Mouse (Mus musculus): Measurements from ENCODE around the gene Sema3d. TPM values are rescaled to one million over a fixed set of nuclear protein-coding genes. Genes with fewer than 3 reads are reported as not detected.

Gene Sema3d
- total RNA-seq, 2 experiments from 2014 or later = 10.3 to 12.1 TPM

DNA sequence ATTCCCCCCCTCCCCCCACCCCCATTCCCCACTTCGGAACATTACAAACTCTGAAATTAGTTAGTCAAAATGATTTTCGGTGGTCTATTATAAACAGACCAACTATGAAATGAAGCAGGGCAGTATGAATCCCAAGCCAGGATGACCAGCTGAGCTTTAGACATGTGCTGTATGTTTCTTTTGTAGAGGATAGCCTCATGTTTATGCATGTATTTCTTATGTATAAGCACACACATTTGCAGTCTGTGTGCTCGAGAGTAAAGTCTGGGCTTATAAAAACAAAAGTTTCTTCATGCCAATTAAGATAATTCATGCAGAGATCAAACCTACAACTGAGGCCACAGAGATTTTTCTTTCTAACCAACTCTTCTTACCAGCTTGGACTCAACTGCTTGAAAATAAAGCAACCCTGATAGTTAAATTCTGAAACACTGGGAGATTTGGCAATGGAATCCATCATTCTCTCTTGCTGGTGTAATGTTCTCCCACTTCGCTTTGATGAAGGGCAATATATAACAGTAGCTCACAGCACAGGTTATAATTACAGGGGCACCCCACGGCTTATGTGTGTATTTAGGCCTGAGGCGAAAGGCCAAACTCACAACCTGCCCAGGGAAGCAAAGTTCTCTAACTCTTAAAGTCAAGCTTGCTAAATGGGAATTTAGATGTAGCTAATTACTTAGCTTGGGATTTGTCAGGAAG lies 115.2 kb downstream of the Sema3d start:
- intact Hi-C loops (cut with DNase I) = loop anchor here (2.0 kb wide), 1 partner anchor 14 kb away; no protein-coding TSS in a partner anchor

DNA sequence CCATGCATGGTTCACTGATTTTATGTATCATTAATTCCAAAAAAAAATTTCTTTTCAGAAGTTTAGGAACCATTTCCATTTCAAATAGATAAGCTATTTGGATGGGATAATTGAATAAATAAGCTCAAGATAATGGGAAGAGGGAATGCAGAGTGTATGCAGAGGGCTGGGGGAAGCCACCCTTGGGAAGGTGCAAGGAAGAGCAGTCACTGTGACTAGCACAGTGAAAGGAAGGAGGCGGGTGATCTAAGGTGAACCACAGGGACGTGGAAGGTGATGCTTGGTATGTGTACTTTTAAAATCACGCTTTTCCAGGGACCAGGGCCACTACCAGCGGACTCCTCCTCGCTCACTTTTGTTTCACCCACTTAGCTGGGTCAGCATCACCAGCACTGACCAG lies 115.9 kb downstream of the Sema3d start:
- intact Hi-C loops (cut with DNase I) = loop anchor here (2.0 kb wide), 1 partner anchor 14 kb away; no protein-coding TSS in a partner anchor

More for the DNA sequence above, 115.2 kb downstream of the Sema3d start:
- DNase-seq = no peak

GRCm38 (mm10) chr5:12499791-12500504 lies 116.8 kb downstream of the Sema3d start:
- intact Hi-C loops (cut with DNase I) = loop anchor here (2.0 kb wide), 1 partner anchor 15 kb away; no protein-coding TSS in a partner anchor
- no peak for DNase-seq

More for the DNA sequence above, 115.9 kb downstream of the Sema3d start:
- no peak for DNase-seq

GRCm38 (mm10) chr5:12512471-12512870 lies 129.3 kb downstream of the Sema3d start:
- intact Hi-C loops (cut with DNase I) = no loop called here
- DNase-seq = no peak

GRCm38 (mm10) chr5:12515283-12515682 lies 132.1 kb downstream of the Sema3d start:
- intact Hi-C loops (cut with DNase I) = no loop called here
- DNase-seq = no peak

- no peak for DNase-seq
- intact Hi-C loops (cut with DNase I) = no loop called here
These were observed 142.1 kb downstream of the Sema3d start for GRCm38 (mm10) chr5:12525235-12525767.

GRCm38 (mm10) chr5:12528596-12528995 lies 145.4 kb downstream of the Sema3d start:
- DNase-seq = no peak
- intact Hi-C loops (cut with DNase I) = no loop called here

DNA sequence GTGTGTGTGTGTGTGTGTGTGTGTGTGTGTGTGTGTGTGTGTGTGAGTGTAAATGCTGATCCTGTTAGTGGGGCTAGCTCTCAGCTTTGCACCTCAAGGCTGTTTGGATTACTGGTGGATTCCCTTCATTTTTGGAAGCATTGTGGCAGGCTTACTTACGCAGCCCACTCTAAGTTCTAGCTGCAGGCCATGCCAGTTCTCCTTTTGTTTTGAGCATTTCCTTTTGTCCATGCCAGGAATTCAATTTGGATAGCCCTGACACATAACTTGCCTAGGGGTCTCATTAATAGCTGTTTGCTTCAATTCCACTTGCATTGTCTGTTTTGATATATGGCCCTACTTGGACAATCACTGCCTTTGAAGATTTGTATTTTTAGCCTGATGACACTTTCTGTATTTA lies 146.6 kb downstream of the Sema3d start:
- intact Hi-C loops (cut with DNase I) = no loop called here
- no peak for DNase-seq

DNA sequence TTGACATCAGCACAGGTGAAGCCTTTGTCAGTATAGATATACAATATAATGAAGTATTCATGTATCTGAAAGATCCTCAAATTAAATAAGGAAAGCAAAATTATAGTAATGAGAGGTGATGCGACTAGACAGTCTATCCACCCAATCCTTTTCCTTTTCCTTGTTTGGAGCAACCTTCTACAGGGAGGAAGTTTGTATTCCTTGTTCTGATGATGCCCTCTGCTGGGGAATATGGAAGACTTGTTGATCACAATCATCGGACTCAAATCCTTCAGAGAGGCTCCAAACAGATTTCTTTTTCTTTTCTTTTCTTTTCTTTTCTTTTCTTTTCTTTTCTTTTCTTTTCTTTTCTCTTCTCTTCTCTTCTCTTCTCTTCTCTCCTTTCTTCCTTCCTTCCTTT lies 158.1 kb downstream of the Sema3d start:
- DNase-seq = peak; percentile 44 to 52
- intact Hi-C loops (cut with DNase I) = loop anchor here (5.0 kb wide), 2 partner anchors 159 to 509 kb away; partner anchors contain the start of gene Sema3d

- intact Hi-C loops (cut with DNase I) = no loop called here
- no peak for DNase-seq
These were observed 166.0 kb downstream of the Sema3d start for GRCm38 (mm10) chr5:12549046-12549669.

DNA sequence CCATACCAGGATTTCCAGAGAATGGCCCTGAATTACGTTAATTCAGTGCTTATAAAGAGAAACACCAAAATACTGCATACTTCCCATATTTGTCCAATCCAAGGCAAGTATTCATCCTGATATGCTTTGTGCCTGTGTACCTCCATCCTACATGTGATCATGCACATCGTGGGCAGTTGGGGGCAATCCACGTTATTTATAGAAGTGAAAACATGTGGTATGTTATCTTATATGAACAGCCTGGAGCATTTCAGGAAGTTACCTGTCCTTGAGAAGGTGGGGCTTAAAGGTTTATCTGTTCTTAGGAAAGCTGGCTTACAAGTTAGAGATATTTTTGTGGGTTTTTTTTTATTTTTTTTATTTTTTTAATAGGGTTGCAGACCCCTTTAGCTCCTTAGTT lies 172.2 kb downstream of the Sema3d start:
- no peak for DNase-seq
- intact Hi-C loops (cut with DNase I) = loop anchor here (5.0 kb wide), 2 partner anchors 523 to 1908 kb away; no protein-coding TSS in a partner anchor

GRCm38 (mm10) chr5:12557889-12558288 lies 174.7 kb downstream of the Sema3d start:
- intact Hi-C loops (cut with DNase I) = loop anchor here (5.0 kb wide), 2 partner anchors 526 to 1911 kb away; no protein-coding TSS in a partner anchor
- peak in 1 of 2 experiments; percentile 12 for DNase-seq

- DNase-seq = no peak
- intact Hi-C loops (cut with DNase I) = loop anchor here (2.0 to 10.0 kb wide), 3 partner anchors 566 to 1027 kb away; partner anchors contain the start of gene Sema3a
These were observed 178.6 kb downstream of the Sema3d start for GRCm38 (mm10) chr5:12561740-12562139.

GRCm38 (mm10) chr5:12562204-12562603 lies 179.0 kb downstream of the Sema3d start:
- peak; percentile 36 to 68 for DNase-seq
- intact Hi-C loops (cut with DNase I) = loop anchor here (2.0 to 10.0 kb wide), 3 partner anchors 565 to 1027 kb away; partner anchors contain the start of gene Sema3a

- DNase-seq = no peak
- intact Hi-C loops (cut with DNase I) = loop anchor here (1.0 to 10.0 kb wide), 4 partner anchors 564 to 1067 kb away; partner anchors contain the start of gene Sema3a
These were observed 179.9 kb downstream of the Sema3d start for GRCm38 (mm10) chr5:12563132-12563531.

DNA sequence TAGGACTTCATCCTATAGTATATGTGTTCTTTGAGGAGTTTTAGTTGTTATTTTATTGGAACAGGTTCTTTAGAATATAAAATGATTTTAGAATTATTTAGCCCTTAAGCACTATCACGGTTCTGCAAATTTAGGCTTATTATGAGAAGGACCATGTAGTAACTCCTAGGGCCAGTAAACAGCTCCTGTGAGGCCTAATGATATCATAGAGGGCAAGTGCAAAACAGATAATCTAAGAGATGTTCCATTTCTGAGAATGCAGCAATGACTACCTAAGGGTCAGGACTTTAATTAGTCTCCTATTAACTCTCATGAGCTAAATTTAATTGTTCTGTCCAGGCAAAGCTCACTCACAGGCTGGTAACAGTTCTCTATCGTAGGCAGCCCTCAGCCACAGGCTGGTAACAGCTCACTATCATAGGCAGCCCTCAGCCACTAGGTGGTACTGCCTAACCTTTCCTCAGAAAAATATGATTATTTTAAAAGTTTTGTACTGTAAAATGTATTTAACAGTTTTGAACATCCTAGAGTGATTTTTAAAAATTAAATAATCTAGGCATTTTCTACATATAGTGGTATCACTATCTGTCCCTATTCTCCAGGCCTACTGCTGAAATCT lies 181.5 kb downstream of the Sema3d start:
- DNase-seq = no peak
- intact Hi-C loops (cut with DNase I) = loop anchor here (5.0 to 10.0 kb wide), 2 partner anchors 563 to 830 kb away; partner anchors contain the start of gene Sema3a

GRCm38 (mm10) chr5:12566568-12566967 lies 183.4 kb downstream of the Sema3d start:
- DNase-seq = no peak
- intact Hi-C loops (cut with DNase I) = loop anchor here (10.0 kb wide), 1 partner anchor 828 kb away; no protein-coding TSS in a partner anchor

DNA sequence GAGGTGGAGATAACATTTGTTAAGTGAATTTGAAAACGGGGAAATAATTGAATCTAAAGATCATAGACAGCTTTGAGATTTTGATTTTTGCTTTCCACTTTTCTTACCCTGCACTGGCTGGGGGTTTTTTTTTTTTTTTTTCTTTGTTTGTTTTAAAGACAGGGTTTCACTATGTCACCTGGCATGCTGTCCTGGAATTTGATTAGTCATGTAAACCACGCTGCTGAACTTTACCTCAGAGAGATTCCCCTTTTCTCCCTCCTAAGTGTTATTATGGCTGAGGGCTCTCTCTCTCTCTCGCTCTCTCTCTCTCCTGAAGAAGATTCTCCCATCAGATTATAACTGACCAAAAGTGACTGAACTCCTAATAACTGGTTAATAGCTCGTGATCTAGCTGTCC lies 191.4 kb downstream of the Sema3d start:
- intact Hi-C loops (cut with DNase I) = no loop called here
- DNase-seq = no peak

- no peak for DNase-seq
- intact Hi-C loops (cut with DNase I) = no loop called here
These were observed 192.1 kb downstream of the Sema3d start for GRCm38 (mm10) chr5:12575262-12575661.

GRCm38 (mm10) chr5:12579752-12580151 lies 196.6 kb downstream of the Sema3d start:
- intact Hi-C loops (cut with DNase I) = no loop called here
- DNase-seq = no peak
